8 mouse cellular contexts compared by ENCODE assay signal in the genomic region with DNA sequence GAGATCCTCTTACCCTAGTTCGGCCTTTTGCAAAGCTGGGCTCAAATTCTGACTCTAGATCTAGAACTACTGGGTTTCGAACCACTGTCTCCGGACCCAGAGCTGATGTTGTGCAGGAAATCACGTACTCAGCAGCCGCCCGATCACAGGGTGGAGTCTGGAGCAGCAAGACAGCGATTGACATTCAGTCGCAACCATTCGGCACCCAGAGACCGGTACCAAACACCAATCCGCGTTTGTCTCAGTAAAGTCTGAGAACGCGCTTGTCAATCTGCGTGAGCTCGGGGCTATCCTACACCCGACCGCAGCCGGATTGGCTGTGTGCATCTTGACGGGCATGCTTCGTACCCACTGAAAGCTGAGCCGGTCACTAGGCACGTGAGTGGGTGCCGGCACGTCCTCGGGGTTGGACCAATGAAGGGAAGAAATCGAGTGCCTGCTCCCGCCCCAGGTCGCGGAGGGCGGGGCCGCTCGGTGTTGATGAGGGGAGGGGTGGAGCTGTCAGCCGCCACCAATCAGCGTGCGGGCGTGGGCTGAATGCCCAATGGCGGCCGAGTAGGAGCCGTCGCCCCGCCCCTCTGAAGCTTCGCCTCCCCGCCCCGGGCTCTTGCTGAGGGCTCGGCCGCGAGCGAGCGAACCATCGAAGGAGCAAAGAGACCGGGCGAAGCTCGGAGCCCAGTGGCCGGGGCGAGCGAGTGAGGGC. TPM values are rescaled to one million over a fixed set of nuclear protein-coding genes. Genes with fewer than 3 reads are reported as not detected.
DNase-seq lines count a peak whose midpoint lies in the region; ATAC-seq and TF ChIP-seq lines count a peak whose summit lies in the region.

Kdm4b (plus strand) TSS at position 613 of the 703 bp plus-strand sequence.

- H3K9ac ChIP-seq in hindbrain, postnatal 0 days (replicated peaks; ENCODE audit: low read length), result peak within 1 kb of the TSS; percentile 95

- H3K4me2 ChIP-seq in hindbrain, postnatal 0 days (ENCODE audit: low read depth, low read length), result peak within 1 kb of the TSS; percentile 84

- H3K4me1 ChIP-seq in hindbrain, postnatal 0 days (ENCODE audit: insufficient read depth, low read length), result peaks cover 14% of the 10 kb centered on the region

- under 1% methylated on average over 57 of the region's 57 CpGs for WGBS in hindbrain, postnatal 0 days

- DNase-seq in ZHBTc4 (ENCODE audit: low read depth, low spot score), result peak; percentile 100
- peak; percentile 100 for DNase-seq in gastrocnemius, adult 2 months
- peak; percentile 100 for DNase-seq in hindbrain, postnatal 0 days (ENCODE audit: low spot score)
- DNase-seq in left cerebral cortex, adult 2 months (ENCODE audit: extremely low spot score in 1 of 2, low spot score in 2 of 2), result peak; percentile 97 to 99
- DNase-seq in right cerebral cortex, adult 2 months (ENCODE audit: low spot score in 2 of 2), result peak; percentile 98 to 99
- peak; percentile 99 for DNase-seq in urinary bladder, postnatal 14 days (ENCODE audit: low spot score)

- peak within 1 kb of the TSS; percentile 92 for H3K4me3 ChIP-seq in gastrocnemius, adult 2 months
- peak within 1 kb of the TSS; percentile 90 for H3K4me3 ChIP-seq in hindbrain, postnatal 0 days (ENCODE audit: low read length)
- H3K4me3 ChIP-seq in left cerebral cortex, adult 2 months, result peak within 1 kb of the TSS; percentile 83

- TF ChIP-seq CTCF in gastrocnemius, adult 2 months (IDR thresholded peaks at IDR 0.05), result no peak
- TF ChIP-seq CTCF in hindbrain, postnatal 0 days (IDR thresholded peaks at IDR 0.05; ENCODE audit: low read depth), result no peak
- TF ChIP-seq CTCF in left cerebral cortex, adult 2 months (IDR thresholded peaks at IDR 0.05), result no peak

- intact Hi-C loops in gastrocnemius, adult 2 months (cut with DNase I), result no loop called here
- intact Hi-C loops in left cerebral cortex, adult 2 months (cut with DNase I), result loop anchor here (2.0 kb wide), 2 partner anchors 23 to 49 kb away; partner anchors contain the start of gene Ticam1

- peak; percentile 95 for ATAC-seq in common myeloid progenitor, adult 5-6 weeks (replicated peaks; ENCODE audit: low read depth, poor library complexity, severe bottlenecking)
- ATAC-seq in hindbrain, postnatal 0 days, result peak; percentile 99
- peak; percentile 95 for ATAC-seq in megakaryocyte, adult 5-6 weeks (ENCODE audit: poor library complexity, severe bottlenecking)

- no peaks in the 10 kb centered on the region for H3K9me3 ChIP-seq in hindbrain, postnatal 0 days (ENCODE audit: low read length)

- H3K36me3 ChIP-seq in hindbrain, postnatal 0 days (ENCODE audit: insufficient read depth, low read length), result no peaks in the 10 kb centered on the region

- no peaks in the 10 kb centered on the region for H3K27me3 ChIP-seq in hindbrain, postnatal 0 days (ENCODE audit: insufficient read depth, low read length)

- H3K27ac ChIP-seq in gastrocnemius, adult 2 months, result peak within 1 kb of the TSS; percentile 97
- H3K27ac ChIP-seq in hindbrain, postnatal 0 days, result peak within 1 kb of the TSS; percentile 98
- H3K27ac ChIP-seq in left cerebral cortex, adult 2 months, result peak within 1 kb of the TSS; percentile 90

RNA-seq across cellular contexts. Expression of gene Kdm4b, which starts in this region (rescaled TPM):
- total RNA-seq in common myeloid progenitor, adult 5-6 weeks (2017), result 7.2 and 17.0 TPM in 2 replicates
- total RNA-seq in gastrocnemius, adult 2 months (2021), result 10 to 100 TPM; 25.6 to 27.3 TPM
- 137 and 144 TPM in 2 replicates for total RNA-seq in hindbrain, postnatal 0 days (2014; rRNA removed)
- polyA plus RNA-seq in hindbrain, postnatal 0 days (2015; fragmentation: Nextera tagmentation; extraction: Ambion mirVana), result 42.5 and 42.6 TPM in 2 replicates
- 10 to 100 TPM; 66.2 to 71.8 TPM for total RNA-seq in left cerebral cortex, adult 2 months (2021)
- total RNA-seq in megakaryocyte, adult 5-6 weeks (2015), result 8.0 and 10.8 TPM in 2 replicates
- total RNA-seq in megakaryocyte, adult 5-6 weeks (2017), result 6.7 and 7.1 TPM in 2 replicates

Comparison
In these comparisons a context has a peak if more than half of its experiments do, and no peak if none do; other contexts are left out.
1. Peak in every context shown above with its lines: DNase-seq, ATAC-seq, H3K4me3 ChIP-seq and H3K27ac ChIP-seq.